Mouse (Mus musculus): ENCODE measurements at regions not wholly inside any gene's neighbourhood (a gene's known extent, or its start where the extent isn't known, plus 50 kb on each side); places are given as distances from the start of the nearest gene placed in this dataset.
A peak's percentile ranks its signal among the peaks of the same experiment; 100 is the strongest.

DNA sequence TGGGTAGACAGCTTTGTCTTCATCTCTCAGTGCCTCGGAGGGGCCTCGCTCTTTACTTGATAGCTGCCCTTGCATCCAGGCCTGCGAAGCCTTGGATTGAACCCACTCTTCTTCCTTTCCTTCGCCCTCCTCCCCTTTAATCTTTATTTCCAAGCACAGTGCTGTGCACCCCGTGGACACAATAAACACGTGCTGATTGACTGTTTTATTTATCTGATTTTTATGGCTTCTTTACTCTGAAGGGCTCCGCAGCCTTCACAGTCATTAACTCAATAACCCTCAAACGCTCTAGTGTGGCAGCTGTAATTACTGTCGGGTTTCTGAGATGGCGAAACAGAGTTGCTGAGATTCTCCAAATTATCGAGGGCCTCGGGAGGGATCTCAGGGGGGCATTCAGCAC is 127.9 kb upstream of the Mphosph6 start:
- WGBS: 21% methylated on average over 12 of the region's 12 CpGs
- no peaks in the 10 kb centered on the region for H3K27me3 ChIP-seq (ENCODE audit: insufficient read depth, low read length)
- ATAC-seq (no peak), DNase-seq (no peak)
- H3K36me3 ChIP-seq (ENCODE audit: insufficient read depth): no peaks in the 10 kb centered on the region
- no peak overlapping the region for H3K4me3 ChIP-seq (ENCODE audit: low read depth, low read length)
- no peaks in the 10 kb centered on the region for H3K4me1 ChIP-seq (ENCODE audit: insufficient read depth)
- H3K9ac ChIP-seq: no peak overlapping the region
- H3K27ac ChIP-seq (ENCODE audit: low read depth, low read length): no peak overlapping the region
- no peaks in the 10 kb centered on the region for H3K9me3 ChIP-seq (ENCODE audit: low read length)
- H3K4me2 ChIP-seq (ENCODE audit: low read depth): no peak overlapping the region
- TF ChIP-seq CTCF (IDR thresholded peaks at IDR 0.05; ENCODE audit: low read depth): no peak

- Histone ChIP-seq H3K27me3 (ENCODE audit: insufficient read depth, low read length) (no peaks in the 10 kb centered on the region), H3K9ac (no peak overlapping the region), H3K9me3 (ENCODE audit: low read length) (no peaks in the 10 kb centered on the region), H3K4me3 (ENCODE audit: low read depth, low read length) (no peak overlapping the region), H3K4me1 (ENCODE audit: insufficient read depth) (no peaks in the 10 kb centered on the region), H3K4me2 (ENCODE audit: low read depth) (no peak overlapping the region), H3K27ac (ENCODE audit: low read depth, low read length) (no peak overlapping the region), H3K36me3 (ENCODE audit: insufficient read depth) (no peaks in the 10 kb centered on the region)
- TF ChIP-seq CTCF (IDR thresholded peaks at IDR 0.05; ENCODE audit: low read depth): no peak
- ATAC-seq (no peak), DNase-seq (peak; percentile 12)
- 75% methylated on average over 6 of the region's 6 CpGs for WGBS
Observed at GRCm38 (mm10) chr8:117923296-117923695, 121.6 kb upstream of the Mphosph6 start.

DNA sequence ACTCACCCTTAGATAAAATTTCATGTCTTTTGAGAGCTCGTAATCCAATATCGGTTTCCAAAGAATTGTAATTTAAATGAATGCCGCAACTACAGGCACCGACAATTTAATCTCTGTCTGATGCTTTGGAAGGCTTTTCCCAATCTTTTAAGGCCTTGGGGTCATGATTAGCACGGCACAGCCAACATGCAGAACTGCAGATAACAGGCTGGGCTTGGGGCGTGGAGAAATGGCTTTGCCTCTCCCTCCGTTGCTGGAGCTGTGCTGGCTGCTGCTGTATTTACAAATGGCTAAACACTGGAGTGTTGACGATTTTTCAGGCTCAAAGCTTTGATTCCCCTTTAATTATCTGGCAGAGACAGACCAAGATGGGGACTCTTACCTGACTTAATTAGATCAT is 101.3 kb upstream of the Mphosph6 start:
- Histone ChIP-seq H3K9ac (no peak overlapping the region), H3K27ac (ENCODE audit: low read depth, low read length) (no peak overlapping the region), H3K36me3 (ENCODE audit: insufficient read depth) (no peaks in the 10 kb centered on the region), H3K9me3 (ENCODE audit: low read length) (no peaks in the 10 kb centered on the region), H3K27me3 (ENCODE audit: insufficient read depth, low read length) (no peaks in the 10 kb centered on the region), H3K4me1 (ENCODE audit: insufficient read depth) (no peaks in the 10 kb centered on the region), H3K4me3 (ENCODE audit: low read depth, low read length) (no peak overlapping the region), H3K4me2 (ENCODE audit: low read depth) (no peak overlapping the region)
- ATAC-seq (no peak), DNase-seq (no peak)
- 59% methylated on average over 8 of the region's 8 CpGs for WGBS
- no peak for TF ChIP-seq CTCF (IDR thresholded peaks at IDR 0.05; ENCODE audit: low read depth)

GRCm38 (mm10) chr8:117899892-117900291 is 98.1 kb upstream of the Mphosph6 start:
- Histone ChIP-seq H3K27me3 (ENCODE audit: insufficient read depth, low read length) (no peaks in the 10 kb centered on the region), H3K9ac (no peak overlapping the region)
- ATAC-seq: no peak

GRCm38 (mm10) chr8:117898015-117898414 is 96.3 kb upstream of the Mphosph6 start:
- Histone ChIP-seq H3K27ac (ENCODE audit: low read depth, low read length) (no peak overlapping the region), H3K4me1 (ENCODE audit: insufficient read depth) (no peaks in the 10 kb centered on the region), H3K9me3 (ENCODE audit: low read length) (no peaks in the 10 kb centered on the region), H3K36me3 (ENCODE audit: insufficient read depth) (no peaks in the 10 kb centered on the region), H3K4me3 (ENCODE audit: low read depth, low read length) (no peak overlapping the region), H3K27me3 (ENCODE audit: insufficient read depth, low read length) (no peaks in the 10 kb centered on the region), H3K4me2 (ENCODE audit: low read depth) (no peak overlapping the region), H3K9ac (no peak overlapping the region)
- peak; percentile 69 for TF ChIP-seq CTCF (IDR thresholded peaks at IDR 0.05; ENCODE audit: low read depth)
- ATAC-seq (no peak), DNase-seq (peak; percentile 35)
- 72% methylated on average over 5 of the region's 5 CpGs for WGBS

More at GRCm38 (mm10) chr8:117899892-117900291, 98.1 kb upstream of the Mphosph6 start:
- no peak for TF ChIP-seq CTCF (IDR thresholded peaks at IDR 0.05; ENCODE audit: low read depth)
- Histone ChIP-seq H3K9me3 (ENCODE audit: low read length) (no peaks in the 10 kb centered on the region), H3K4me2 (ENCODE audit: low read depth) (no peak overlapping the region), H3K27ac (ENCODE audit: low read depth, low read length) (no peak overlapping the region), H3K4me3 (ENCODE audit: low read depth, low read length) (no peak overlapping the region), H3K36me3 (ENCODE audit: insufficient read depth) (no peaks in the 10 kb centered on the region), H3K4me1 (ENCODE audit: insufficient read depth) (no peaks in the 10 kb centered on the region)
- DNase-seq: no peak

GRCm38 (mm10) chr8:117894861-117895260 is 93.1 kb upstream of the Mphosph6 start:
- H3K4me3 ChIP-seq (ENCODE audit: low read depth, low read length): no peak overlapping the region
- no peak for TF ChIP-seq CTCF (IDR thresholded peaks at IDR 0.05; ENCODE audit: low read depth)
- WGBS: 45% methylated on average over 8 of the region's 8 CpGs
- H3K4me1 ChIP-seq (ENCODE audit: insufficient read depth): no peaks in the 10 kb centered on the region
- ATAC-seq: no peak
- no peak overlapping the region for H3K4me2 ChIP-seq (ENCODE audit: low read depth)
- H3K9me3 ChIP-seq (ENCODE audit: low read length): no peaks in the 10 kb centered on the region
- no peaks in the 10 kb centered on the region for H3K27me3 ChIP-seq (ENCODE audit: insufficient read depth, low read length)
- DNase-seq: no peak
- H3K9ac ChIP-seq: no peak overlapping the region
- no peaks in the 10 kb centered on the region for H3K36me3 ChIP-seq (ENCODE audit: insufficient read depth)
- no peak overlapping the region for H3K27ac ChIP-seq (ENCODE audit: low read depth, low read length)

GRCm38 (mm10) chr8:117890211-117890610 is 88.5 kb upstream of the Mphosph6 start:
- Histone ChIP-seq H3K4me2 (ENCODE audit: low read depth) (no peak overlapping the region), H3K4me1 (ENCODE audit: insufficient read depth) (no peaks in the 10 kb centered on the region), H3K27me3 (ENCODE audit: insufficient read depth, low read length) (no peaks in the 10 kb centered on the region), H3K9ac (no peak overlapping the region), H3K27ac (ENCODE audit: low read depth, low read length) (no peak overlapping the region), H3K36me3 (ENCODE audit: insufficient read depth) (no peaks in the 10 kb centered on the region), H3K4me3 (ENCODE audit: low read depth, low read length) (no peak overlapping the region), H3K9me3 (ENCODE audit: low read length) (no peaks in the 10 kb centered on the region)
- TF ChIP-seq CTCF (IDR thresholded peaks at IDR 0.05; ENCODE audit: low read depth): no peak
- 76% methylated on average over 3 of the region's 3 CpGs for WGBS
- ATAC-seq (no peak), DNase-seq (no peak)

Measured in forebrain, postnatal 0 days (tissue).